Mouse (Mus musculus) megakaryocyte, adult 5-6 weeks (primary cell): ENCODE data around the gene Olfr372. TPM values are rescaled to one million over a fixed set of nuclear protein-coding genes. Genes with fewer than 3 reads are reported as not detected.
"Not testable (repeated sequence)": the region's sequence is repeated elsewhere in the genome, so short reads cannot be mapped to it uniquely, and the experiment has no call there.

Experiments
- ATAC-seq: 2 replicates; pipeline ENCODE4 v1.8.0; 2016; ENCODE audit warnings: mild to moderate bottlenecking, inconsistent platforms; ENCODE audit not compliant: poor library complexity, severe bottlenecking
- total RNA-seq, 2 experiments: library from RNA; stranded (forward) in 1 of 2; stranded (reverse) in 1 of 2; fragments of 153-499, 151-499 nt in 1 of 2; fragments of 221-1000, 200-1000 nt in 1 of 2; gene quantifications; 2 replicates each; pipeline versions ENCODE4 v1.2.3 to v1.2.4; 2015 to 2017

The Olfr372 gene
- total RNA-seq, 2 experiments from 2014 or later, result 0.18 TPM; not detected in 1

DNA sequence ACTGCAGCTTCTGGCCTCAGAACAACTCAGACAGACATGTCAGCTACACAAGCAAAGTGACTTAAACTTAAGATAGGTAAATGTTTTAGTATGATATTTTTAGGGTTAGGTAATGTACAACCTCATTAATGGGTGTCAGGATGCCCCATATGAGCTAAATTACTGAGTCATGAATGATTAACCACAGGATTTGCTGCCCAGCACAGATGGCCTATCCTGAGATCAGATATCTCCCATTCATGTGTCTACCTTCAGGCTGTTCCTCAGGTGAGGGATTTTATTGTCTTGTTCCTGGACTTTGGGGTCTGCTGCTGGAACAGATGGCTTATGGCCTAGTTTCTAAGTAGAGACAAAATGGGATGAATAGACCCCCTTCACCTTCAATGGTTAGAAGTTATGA, 55.7 kb downstream of the Olfr372 start:
- not testable (repeated sequence) for ATAC-seq

DNA sequence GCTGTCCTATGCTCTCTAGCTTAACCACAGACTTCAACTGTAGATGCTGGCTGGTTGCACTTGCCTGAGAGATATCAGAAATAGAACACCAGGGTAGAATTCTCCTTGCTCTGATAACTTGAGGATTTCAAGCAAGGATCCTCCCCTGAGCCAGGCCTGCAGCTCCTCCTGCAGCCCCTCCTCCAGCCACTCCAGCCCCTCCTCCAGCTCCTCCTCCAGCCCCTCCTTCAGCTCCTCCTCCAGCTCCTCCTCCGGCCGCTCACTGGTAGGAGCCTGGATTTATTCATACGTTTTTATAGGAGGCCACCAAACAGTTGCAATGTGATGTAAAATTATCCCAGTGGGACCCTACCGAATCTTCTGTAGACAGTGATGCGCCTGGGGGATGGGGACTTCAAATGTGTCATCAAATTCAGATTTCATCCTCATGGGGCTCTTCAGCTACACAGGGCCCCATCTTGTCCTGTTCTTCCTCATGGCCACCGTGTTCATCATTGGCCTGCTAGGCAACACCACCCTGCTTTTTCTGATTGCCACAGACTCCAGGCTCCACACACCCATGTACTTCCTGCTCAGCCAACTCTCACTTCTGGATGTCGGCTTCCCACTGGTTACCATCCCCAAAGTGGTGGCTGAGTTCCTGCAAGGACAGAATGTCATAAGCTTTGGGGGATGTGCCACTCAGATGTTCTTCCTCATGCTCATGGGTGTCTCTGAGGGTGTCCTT, 58.5 kb downstream of the Olfr372 start:
- ATAC-seq, result peak; percentile 91

DNA sequence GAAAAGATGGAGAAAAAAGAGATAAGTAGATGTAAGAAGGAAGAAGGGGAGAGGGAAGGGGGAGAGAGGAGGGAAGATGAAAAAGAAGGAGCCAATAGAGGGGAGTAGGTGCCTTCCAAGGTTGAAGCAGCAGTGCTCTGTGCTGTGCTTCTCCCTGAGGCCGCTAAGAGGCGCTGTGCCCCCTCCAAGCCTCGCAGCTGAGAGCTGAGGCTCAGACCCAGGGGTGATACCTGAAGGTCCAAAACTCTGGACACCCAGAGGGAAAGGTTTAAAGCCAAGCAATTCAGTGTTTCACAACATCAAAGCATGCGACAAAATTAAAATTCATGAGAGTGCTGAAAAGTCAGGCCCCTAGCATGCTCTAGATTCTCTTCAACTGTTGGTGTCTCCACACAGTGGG, 64.1 kb downstream of the Olfr372 start:
- ATAC-seq, result peak; percentile 79

DNA sequence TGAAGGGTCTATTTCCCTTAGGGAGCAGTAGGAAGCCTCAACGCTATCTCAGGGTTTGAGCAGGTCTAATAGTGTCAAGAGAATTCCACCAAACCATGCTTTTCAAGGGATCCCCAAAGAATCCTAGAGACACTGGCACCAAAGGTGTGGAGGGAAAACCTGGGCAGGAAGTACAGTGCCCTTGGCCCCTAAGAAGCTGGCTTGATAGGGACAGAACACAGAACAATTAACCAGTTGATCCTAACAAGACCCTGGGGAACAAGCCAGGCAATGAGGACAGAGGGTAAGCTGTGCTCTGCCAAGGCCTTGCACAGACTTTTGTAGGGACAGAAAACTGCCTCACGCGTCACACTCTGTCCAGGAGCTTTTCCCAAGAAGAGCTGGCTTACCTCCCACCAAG, 65.7 kb downstream of the Olfr372 start, which contains the start of gene Olfr374:
Olfr374 (plus strand) TSS at position 301 of the 400 bp plus-strand sequence.
- no peak for ATAC-seq

Other genes starting within 250 kb of the Olfr372 start
- 9.7 and 12.4 TPM in 2 replicates for gene Zfp709, start 159.2 kb upstream of the Olfr372 start, total RNA-seq (2015)
- gene Zfp709, start 159.2 kb upstream of the Olfr372 start, total RNA-seq (2017), result 11.7 and 17.1 TPM in 2 replicates
- 2.9 and 4.6 TPM in 2 replicates for gene Zfp882, start 132.6 kb upstream of the Olfr372 start, total RNA-seq (2015)
- gene Zfp882, start 132.6 kb upstream of the Olfr372 start, total RNA-seq (2017), result 2.1 and 5.1 TPM in 2 replicates
- gene Zfp617, start 132.6 kb upstream of the Olfr372 start, total RNA-seq (2015), result 17.7 and 22.3 TPM in 2 replicates
- gene Zfp617, start 132.6 kb upstream of the Olfr372 start, total RNA-seq (2017), result 14.8 and 16.0 TPM in 2 replicates
- 31.4 and 34.4 TPM in 2 replicates for gene Zfp961, start 90.2 kb upstream of the Olfr372 start, total RNA-seq (2015)
- 23.1 and 25.4 TPM in 2 replicates for gene Zfp961, start 90.2 kb upstream of the Olfr372 start, total RNA-seq (2017)
- gene Cyp4f18, start 31.6 kb upstream of the Olfr372 start, total RNA-seq (2015), result 107 and 114 TPM in 2 replicates
- gene Cyp4f18, start 31.6 kb upstream of the Olfr372 start, total RNA-seq (2017), result 65.9 and 74.6 TPM in 2 replicates
- not detected in 2 replicates for gene Olfr373, start 42.0 kb downstream of the Olfr372 start, total RNA-seq (2015)
- gene Olfr373, start 42.0 kb downstream of the Olfr372 start, total RNA-seq (2017), result not detected in 2 replicates
- gene Olfr374, start 65.8 kb downstream of the Olfr372 start, total RNA-seq (2015), result not detected in 2 replicates
- gene Olfr374, start 65.8 kb downstream of the Olfr372 start, total RNA-seq (2017), result not detected in 2 replicates
- gene Tpm4, start 93.8 kb downstream of the Olfr372 start, total RNA-seq (2015), result 301 and 308 TPM in 2 replicates
- 515 and 545 TPM in 2 replicates for gene Tpm4, start 93.8 kb downstream of the Olfr372 start, total RNA-seq (2017)
- gene Rab8a, start 120.0 kb downstream of the Olfr372 start, total RNA-seq (2015), result 63.8 and 66.5 TPM in 2 replicates
- gene Rab8a, start 120.0 kb downstream of the Olfr372 start, total RNA-seq (2017), result 436 and 580 TPM in 2 replicates
- 8.3 and 12.3 TPM in 2 replicates for gene Hsh2d, start 148.4 kb downstream of the Olfr372 start, total RNA-seq (2015)
- 6.7 and 6.9 TPM in 2 replicates for gene Hsh2d, start 148.4 kb downstream of the Olfr372 start, total RNA-seq (2017)
- gene Cib3, start 171.6 kb downstream of the Olfr372 start, total RNA-seq (2015), result 0.21 TPM in 1 of 2 replicates, not detected in the other
- 0.16 and 0.55 TPM in 2 replicates for gene Cib3, start 171.6 kb downstream of the Olfr372 start, total RNA-seq (2017)
- gene Gm11034, start 172.4 kb downstream of the Olfr372 start, total RNA-seq (2015), result not detected in 2 replicates
- gene Gm11034, start 172.4 kb downstream of the Olfr372 start, total RNA-seq (2017), result not detected in 2 replicates
- gene Fam32a, start 178.5 kb downstream of the Olfr372 start, total RNA-seq (2015), result 68.0 and 69.3 TPM in 2 replicates
- 57.1 and 62.0 TPM in 2 replicates for gene Fam32a, start 178.5 kb downstream of the Olfr372 start, total RNA-seq (2017)
- 91.5 and 106 TPM in 2 replicates for gene Ap1m1, start 198.8 kb downstream of the Olfr372 start, total RNA-seq (2015)
- 53.1 and 76.1 TPM in 2 replicates for gene Ap1m1, start 198.8 kb downstream of the Olfr372 start, total RNA-seq (2017)